ENCODE assay signal across 17 mouse cellular contexts in genomic region chr16:87360096-87360495, GRCm38 (mm10). TPM values are rescaled to one million over a fixed set of nuclear protein-coding genes. Genes with fewer than 3 reads are reported as not detected.
DNase-seq lines count a peak whose midpoint lies in the region.
"Had no signal": no experiment of that assay in that cellular context is flagged by ENCODE, and none has a peak within 500 bp of the region (broad histone marks: within the 10 kb centered on the region; RNA-seq: fewer than 3 reads in every experiment).

No protein-coding gene starts in this region.

- intact Hi-C loops in heart, postnatal 10 days (cut with DNase I): no loop called here

- no peaks in the 10 kb centered on the region for H3K9me3 ChIP-seq in heart, embryonic 10.5 days
- H3K9me3 ChIP-seq: G1E had no signal

- WGBS in heart, embryonic 10.5 days: 91% methylated on average over 6 of the region's 6 CpGs

- H3K36me3 ChIP-seq in heart, embryonic 10.5 days: peaks cover 66% of the 10 kb centered on the region

- H3K27me3 ChIP-seq in heart, embryonic 10.5 days (ENCODE audit: insufficient read depth, poor library complexity, severe bottlenecking): no peaks in the 10 kb centered on the region
- H3K27me3 ChIP-seq: CH12.LX, Patski had no signal

- 0 out of 2 replicates have a peak, but pooled peaks cover 5% of the 10 kb centered on the region for H3K4me1 ChIP-seq in heart, embryonic 10.5 days

- no peak overlapping the region for H3K27ac ChIP-seq in heart, embryonic 10.5 days

- DNase-seq in heart, adult 11 months: peak; percentile 61
- DNase-seq in heart, postnatal 10 days: no peak
- peak; percentile 53 for DNase-seq in heart, embryonic 10.5 days (ENCODE audit: low spot score)
- no peak for DNase-seq in heart, adult 9 months (ENCODE audit: low spot score in 2 of 2)
- DNase-seq: adrenal gland, adult 2 months; adrenal gland, adult 8-10 months; adrenal gland, postnatal 10 days; adrenal gland, postnatal 14 days; adrenal gland, postnatal 25 days; adrenal gland, postnatal 36 days; B cell, adult 2 months; cerebellum, adult 11 months; cerebellum, adult 11-12 months; cerebellum, adult 18-20 months had no signal

- no peak overlapping the region for H3K4me3 ChIP-seq in heart, embryonic 10.5 days

RNA-seq across cellular contexts. Expression of gene N6amt1, which starts 6.1 kb away (rescaled TPM):
- total RNA-seq in heart, postnatal 10 days (2021): 10 to 100 TPM; 25.4 to 27.2 TPM
- 21.9 and 22.6 TPM in 2 replicates for polyA plus RNA-seq in heart, embryonic 10.5 days (2016; fragmentation: Nextera tagmentation; extraction: Ambion mirVana)

Comparison
In these comparisons a context has a peak if more than half of its experiments do, and no peak if none do; other contexts are left out.
1. DNase-seq: peak in heart, adult 11 months (single experiment) and heart, embryonic 10.5 days (single experiment); none in heart, postnatal 10 days (0 of 2) and heart, adult 9 months (0 of 2).